In the genomic region with DNA sequence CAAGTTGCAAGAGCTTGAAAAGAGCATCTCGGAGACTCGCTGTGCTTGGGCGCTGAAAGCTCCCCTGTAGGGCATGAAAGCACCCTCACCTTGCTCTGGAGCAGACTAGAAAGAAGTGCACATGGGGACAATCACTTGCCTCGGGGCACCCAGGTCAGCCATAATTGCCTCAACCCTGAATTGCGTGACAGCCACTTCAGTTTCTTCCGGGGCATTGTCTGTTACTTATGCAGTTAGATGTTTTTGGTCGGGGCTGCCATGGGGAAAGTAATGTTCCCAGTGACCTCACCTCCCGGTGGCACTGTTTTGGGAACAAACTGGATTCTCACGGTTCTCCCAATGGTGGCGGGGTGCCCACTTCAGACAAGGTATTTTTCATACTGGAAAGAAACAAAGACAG, we compare ENCODE assay signal across 21 mouse cellular contexts. TPM values are rescaled to one million over a fixed set of nuclear protein-coding genes. Genes with fewer than 3 reads are reported as not detected.
DNase-seq lines count a peak whose midpoint lies in the region; ATAC-seq and TF ChIP-seq lines count a peak whose summit lies in the region.
"Had no signal": no experiment of that assay in that cellular context is flagged by ENCODE, and none has a peak within 500 bp of the region (broad histone marks: within the 10 kb centered on the region; RNA-seq: fewer than 3 reads in every experiment).

No protein-coding gene starts in this region.

- no peak overlapping the region for H3K9ac ChIP-seq in intestine, embryonic 14.5 days (ENCODE audit: low read length)
- no peak overlapping the region for H3K9ac ChIP-seq in intestine, embryonic 15.5 days
- H3K9ac ChIP-seq: embryonic facial prominence, embryonic 13.5 days; heart, embryonic 15.5 days; midbrain, embryonic 15.5 days had no signal

- H3K4me1 ChIP-seq in intestine, embryonic 14.5 days (replicated peaks; ENCODE audit: control insufficient read depth, insufficient read depth, low read length) = no peaks in the 10 kb centered on the region; the same call in 1 of the 2 replicates
- H3K4me1 ChIP-seq in intestine, embryonic 15.5 days (replicated peaks) = no peaks in the 10 kb centered on the region
- H3K4me1 ChIP-seq in brown adipose tissue, adult 24 weeks (ENCODE audit: control insufficient read depth, insufficient read depth, insufficient read length, low read length) = no peaks in the 10 kb centered on the region
- H3K4me1 ChIP-seq in small intestine, adult 2 months (ENCODE audit: control insufficient read depth, insufficient read depth, insufficient read length, low read length) = peaks cover 13% of the 10 kb centered on the region; the same call in 1 of the 2 replicates
- H3K4me1 ChIP-seq: embryonic facial prominence, embryonic 13.5 days; heart, embryonic 15.5 days; midbrain, embryonic 15.5 days had no signal

- no peak overlapping the region for H3K4me2 ChIP-seq in intestine, embryonic 14.5 days (ENCODE audit: low read length)
- H3K4me2 ChIP-seq in intestine, embryonic 15.5 days (replicated peaks) = no peak overlapping the region
- H3K4me2 ChIP-seq: embryonic facial prominence, embryonic 13.5 days; heart, embryonic 15.5 days; midbrain, embryonic 15.5 days had no signal

- no peaks in the 10 kb centered on the region for H3K36me3 ChIP-seq in intestine, embryonic 14.5 days (ENCODE audit: control insufficient read depth, insufficient read depth, low read length)
- no peaks in the 10 kb centered on the region for H3K36me3 ChIP-seq in intestine, embryonic 15.5 days
- no peaks in the 10 kb centered on the region for H3K36me3 ChIP-seq in small intestine, adult 2 months (ENCODE audit: control insufficient read depth, insufficient read depth, low read length)
- H3K36me3 ChIP-seq: embryonic facial prominence, embryonic 13.5 days; heart, embryonic 15.5 days; midbrain, embryonic 15.5 days had no signal

- H3K9me3 ChIP-seq in intestine, embryonic 14.5 days (ENCODE audit: control insufficient read depth, low read length) = no peaks in the 10 kb centered on the region
- no peaks in the 10 kb centered on the region for H3K9me3 ChIP-seq in intestine, embryonic 15.5 days
- H3K9me3 ChIP-seq: embryonic facial prominence, embryonic 13.5 days; heart, embryonic 15.5 days; midbrain, embryonic 15.5 days had no signal

- 65% methylated on average over 10 of the region's 10 CpGs for WGBS in intestine, embryonic 14.5 days
- 72% methylated on average over 10 of the region's 10 CpGs for WGBS in intestine, embryonic 15.5 days
- 54% methylated on average over 10 of the region's 10 CpGs for WGBS in small intestine, adult 2 months

- no peak overlapping the region for H3K4me3 ChIP-seq in intestine, embryonic 14.5 days (ENCODE audit: low read depth, low read length)
- no peak overlapping the region for H3K4me3 ChIP-seq in intestine, embryonic 15.5 days (replicated peaks)
- H3K4me3 ChIP-seq in brown adipose tissue, adult 24 weeks (ENCODE audit: insufficient read depth, low read depth, low read length) = no peak overlapping the region
- H3K4me3 ChIP-seq in small intestine, adult 2 months (ENCODE audit: low read depth, low read length) = no peak overlapping the region; the same call in 1 of the 2 replicates
- H3K4me3 ChIP-seq: embryonic facial prominence, embryonic 13.5 days; heart, embryonic 15.5 days; midbrain, embryonic 15.5 days; myocyte had no signal

- DNase-seq in intestine, embryonic 14.5 days (ENCODE audit: low spot score) = peak; percentile 46
- peak; percentile 60 for DNase-seq in ovary, postnatal 36 days (ENCODE audit: low spot score)
- no peak for DNase-seq in ovary, postnatal 14 days (ENCODE audit: low spot score)
- no peak for DNase-seq in left cerebral cortex, adult 18-20 months (ENCODE audit: low spot score in 2 of 2)
- DNase-seq in lung, postnatal 36 days = no peak
- DNase-seq: cerebellum, adult 11 months; cerebellum, postnatal 10 days; gastrocnemius, postnatal 14 days; heart, postnatal 4 days; layer of hippocampus, postnatal 36 days; left cerebral cortex, postnatal 4 days; lung, postnatal 14 days; right cerebral cortex, postnatal 4 days had no signal

- TF ChIP-seq POLR2A in small intestine, adult 2 months (IDR thresholded peaks at IDR 0.05; ENCODE audit: low read depth, low read length) = no peak

- no peak for ATAC-seq in intestine, embryonic 14.5 days (replicated peaks; ENCODE audit: low FRiP score, low TSS enrichment, low read depth)
- no peak for ATAC-seq in intestine, embryonic 15.5 days
- ATAC-seq: forebrain, embryonic 14.5 days; midbrain, embryonic 15.5 days had no signal

- H3K27me3 ChIP-seq in intestine, embryonic 14.5 days (replicated peaks; ENCODE audit: control insufficient read depth, insufficient read depth, low read length) = no peaks in the 10 kb centered on the region
- no peaks in the 10 kb centered on the region for H3K27me3 ChIP-seq in intestine, embryonic 15.5 days (replicated peaks)
- no peaks in the 10 kb centered on the region for H3K27me3 ChIP-seq in small intestine, adult 2 months (ENCODE audit: control insufficient read depth, insufficient read depth, low read length)
- H3K27me3 ChIP-seq: embryonic facial prominence, embryonic 13.5 days; heart, embryonic 15.5 days; midbrain, embryonic 15.5 days had no signal

- H3K27ac ChIP-seq in intestine, embryonic 14.5 days (ENCODE audit: low read depth) = no peak overlapping the region
- H3K27ac ChIP-seq in intestine, embryonic 15.5 days = no peak overlapping the region
- H3K27ac ChIP-seq in brown adipose tissue, adult 24 weeks (replicated peaks; ENCODE audit: low read depth, low read length) = peak overlapping the region; percentile 64
- H3K27ac ChIP-seq in small intestine, adult 2 months (ENCODE audit: insufficient read depth, low read depth, low read length) = peak overlapping the region; percentile 28; the same call in 1 of the 2 replicates
- H3K27ac ChIP-seq: embryonic facial prominence, embryonic 13.5 days; heart, embryonic 15.5 days; midbrain, embryonic 15.5 days had no signal

- TF ChIP-seq CTCF in small intestine, adult 2 months (IDR thresholded peaks at IDR 0.05; ENCODE audit: extremely low read depth, insufficient read length, insufficient replicate concordance, low read depth, low read length) = no peak

RNA-seq across cellular contexts. Expression of gene Lipt2, which starts 9.0 kb away (rescaled TPM):
- 29.7 and 35.7 TPM in 2 replicates for polyA plus RNA-seq in intestine, embryonic 14.5 days (2014; fragmentation: Nextera tagmentation; extraction: Ambion mirVana)
- 21.9 and 23.0 TPM in 2 replicates for polyA plus RNA-seq in intestine, embryonic 15.5 days (2015; fragmentation: Nextera tagmentation; extraction: Ambion mirVana)
- 5.9 and 12.3 TPM in 2 replicates for polyA plus RNA-seq in brown adipose tissue, adult 24 weeks (2012; ENCODE audit: insufficient read depth, insufficient read length, missing spikeins)
- polyA plus RNA-seq in small intestine, adult 2 months (2012; rRNA removed) = 11.5 and 13.2 TPM in 2 replicates
- 1 to 10 TPM; 4.7 to 5.4 TPM for total RNA-seq in left cerebral cortex, adult 18-20 months (2021)

RNA-seq across cellular contexts. Expression of gene Kcne3, which starts 26.2 kb away (rescaled TPM):
- 73.1 and 74.5 TPM in 2 replicates for polyA plus RNA-seq in intestine, embryonic 14.5 days (2014; fragmentation: Nextera tagmentation; extraction: Ambion mirVana)
- polyA plus RNA-seq in intestine, embryonic 15.5 days (2015; fragmentation: Nextera tagmentation; extraction: Ambion mirVana) = 58.7 and 63.1 TPM in 2 replicates
- polyA plus RNA-seq in brown adipose tissue, adult 24 weeks (2012; ENCODE audit: insufficient read depth, insufficient read length, missing spikeins) = not detected in 2 replicates
- 94.9 and 97.8 TPM in 2 replicates for polyA plus RNA-seq in small intestine, adult 2 months (2012; rRNA removed)
- under 1 TPM in 1 of 2 experiments, not detected in 1; 0.37 TPM for total RNA-seq in left cerebral cortex, adult 18-20 months (2021)
- total RNA-seq: layer of hippocampus, postnatal 36 days; left cerebral cortex, postnatal 4 days had no signal
- polyA plus RNA-seq: myocyte had no signal

RNA-seq across cellular contexts. Expression of gene Pold3, which starts 28.7 kb away (rescaled TPM):
- 64.8 and 70.6 TPM in 2 replicates for polyA plus RNA-seq in intestine, embryonic 14.5 days (2014; fragmentation: Nextera tagmentation; extraction: Ambion mirVana)
- 52.6 and 54.7 TPM in 2 replicates for polyA plus RNA-seq in intestine, embryonic 15.5 days (2015; fragmentation: Nextera tagmentation; extraction: Ambion mirVana)
- polyA plus RNA-seq in brown adipose tissue, adult 24 weeks (2012; ENCODE audit: insufficient read depth, insufficient read length, missing spikeins) = 5.4 and 8.1 TPM in 2 replicates
- polyA plus RNA-seq in small intestine, adult 2 months (2012; rRNA removed) = 2.4 and 4.2 TPM in 2 replicates
- total RNA-seq in left cerebral cortex, adult 18-20 months (2021) = 10 to 100 TPM; 33.4 to 38.0 TPM

Comparison
In these comparisons a context has a peak if more than half of its experiments do, and no peak if none do; other contexts are left out.
1. DNase-seq: peak in intestine, embryonic 14.5 days (single experiment) and ovary, postnatal 36 days (single experiment); none in ovary, postnatal 14 days (single experiment), left cerebral cortex, adult 18-20 months (0 of 2) and lung, postnatal 36 days (single experiment).
2. H3K27ac ChIP-seq: peak in brown adipose tissue, adult 24 weeks (single experiment) and small intestine, adult 2 months (single experiment); none in intestine, embryonic 14.5 days (single experiment) and intestine, embryonic 15.5 days (single experiment).
3. RNA of gene Kcne3, which starts 26.2 kb away (polyA plus RNA-seq): 94.9 to 97.8 TPM in small intestine, adult 2 months, 73.1 to 74.5 TPM in intestine, embryonic 14.5 days and 58.7 to 63.1 TPM in intestine, embryonic 15.5 days; not detected in brown adipose tissue, adult 24 weeks; every median in the first group is over 10 times any median in the second.